Mouse (Mus musculus) G1E (cell line): ENCODE data around the gene Srek1ip1.

Source experiments
- CTCF ChIP-seq: IDR thresholded peaks from 2 replicates; pipeline ENCODE4 v1.5.1; 2012; ENCODE audit warnings: low read depth, low read length, inconsistent platforms, mixed read lengths
- GATA1 ChIP-seq: IDR thresholded peaks from 2 replicates; pipeline ENCODE4 v1.6.1; 2012; ENCODE audit warnings: borderline replicate concordance, low read length, inconsistent platforms, mixed read lengths
- TAL1 ChIP-seq: conservative IDR thresholded peaks from 2 replicates; pipeline ENCODE4 v1.6.1; 2012; ENCODE audit warnings: low read depth, low read length, inconsistent platforms, mixed read lengths

- no peak for TF ChIP-seq CTCF
- TF ChIP-seq GATA1, result no peak
- TF ChIP-seq TAL1, result no peak
These were observed 29.9 kb upstream of the Srek1ip1 start for GRCm38 (mm10) chr13:104762401-104762800.
